Mouse (Mus musculus) limb, embryonic 14.5 days (tissue): ENCODE measurements around the gene Aamdc. TPM values are rescaled to one million over a fixed set of nuclear protein-coding genes. Genes with fewer than 3 reads are reported as not detected.

Experiments used
- ATAC-seq: fragments of 200-750 bp; cut with Nextera tagmentation; 2 replicates; pipeline ENCODE4 v1.8.0; 2017; ENCODE audit warnings: low read depth, moderate number of reproducible peaks, moderate TSS enrichment; ENCODE audit not compliant: low FRiP score
- DNase-seq: peaks from one replicate; pipeline ENCODE4 v3.0.0-alpha.2; 2015; ENCODE audit warnings: low spot score
- H3K27ac ChIP-seq: fragments of 300-500 bp; sonication (generic); replicated peaks from 2 replicates; pipeline ENCODE4 v1.5.1; 2014; ENCODE audit warnings: low read depth, mild to moderate bottlenecking, low read length, moderate library complexity, mixed read lengths
- H3K27me3 ChIP-seq: fragments of 300-500 bp; sonication (generic); 2 replicates; pipeline ENCODE4 v1.6.1; 2014; ENCODE audit warnings: low read length, mixed read lengths; ENCODE audit not compliant: control insufficient read depth, insufficient read depth
- H3K36me3 ChIP-seq: fragments of 300-500 bp; sonication (generic); 2 replicates; pipeline ENCODE4 v1.6.1; 2014; ENCODE audit warnings: mild to moderate bottlenecking, low read length, moderate library complexity, mixed read lengths; ENCODE audit not compliant: control insufficient read depth, insufficient read depth
- H3K4me1 ChIP-seq: fragments of 300-500 bp; sonication (generic); 2 replicates; pipeline ENCODE4 v1.6.1; 2014; ENCODE audit warnings: antibody characterized with exemption, low read length, mixed read lengths; ENCODE audit not compliant: control insufficient read depth, insufficient read depth
- H3K4me2 ChIP-seq: fragments of 300-500 bp; sonication (generic); replicated peaks from 2 replicates; pipeline ENCODE4 v1.6.1; 2014; ENCODE audit warnings: low read depth, mild to moderate bottlenecking, low read length, moderate library complexity; ENCODE audit not compliant: severe bottlenecking
- H3K4me3 ChIP-seq: fragments of 300-500 bp; sonication (generic); replicated peaks from 2 replicates; pipeline ENCODE4 v1.5.1; 2014; ENCODE audit warnings: low read length
- H3K9ac ChIP-seq: fragments of 300-500 bp; sonication (generic); 2 replicates; pipeline ENCODE4 v1.6.1; 2014; ENCODE audit warnings: mild to moderate bottlenecking, low read depth, low read length, moderate library complexity; ENCODE audit not compliant: severe bottlenecking
- H3K9me3 ChIP-seq: fragments of 300-500 bp; sonication (generic); 2 replicates; pipeline ENCODE4 v1.6.1; 2016; ENCODE audit warnings: low read length; ENCODE audit not compliant: control insufficient read depth
- POLR2A ChIP-seq: fragments of 200-500 bp; IDR thresholded peaks from 2 replicates; pipeline ENCODE4 v1.8.0; 2012; ENCODE audit warnings: inconsistent platforms, mild to moderate bottlenecking, moderate library complexity, borderline replicate concordance; ENCODE audit not compliant: insufficient read depth, insufficient read length; ENCODE audit errors: extremely low read depth
- WGBS: fragments of 180-500 bp; shearing (Covaris S2); extraction: QIAGEN DNeasy Blood & Tissue Kit; methylation state at CpG from one replicate; pipeline ENCODE4 v1.1.7; 2014; 5-methylcytosine and 5-hydroxymethylcytosine counted together
- polyA plus RNA-seq, 2 experiments: library from polyadenylated mRNA; depleted of rRNA in 1 of 2; stranded (reverse) in 1 of 2; unstranded in 1 of 2; fragments of >200 nt; fragmentation: Nextera tagmentation in 1 of 2; extraction: Ambion mirVana in 1 of 2; gene quantifications; 2 replicates each; pipeline versions ENCODE4 v1.2.1 to v1.2.3; 2012 to 2014

The Aamdc gene
- polyA plus RNA-seq, 2 experiments, result 57.3 to 81.0 TPM

DNA sequence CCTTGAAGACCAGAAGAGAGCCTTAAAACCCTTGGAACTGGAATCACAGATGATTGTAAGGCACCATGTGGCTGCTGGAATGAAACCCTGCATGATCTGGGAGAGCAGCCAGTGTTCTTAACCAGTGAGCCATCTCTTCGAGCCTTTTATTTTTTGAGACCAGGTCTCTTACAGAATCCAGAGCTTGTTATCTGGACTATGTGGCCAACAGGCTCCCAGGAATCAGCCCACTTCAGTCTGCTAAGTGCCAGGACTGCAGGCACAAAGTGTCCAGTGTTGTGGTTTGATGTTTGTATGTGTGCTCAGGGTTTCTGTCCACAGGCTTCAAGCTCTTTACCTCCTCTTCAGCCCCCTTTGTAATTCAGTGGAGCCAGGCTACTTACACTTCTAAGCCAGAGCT is 64.5 kb downstream of the Aamdc start:
- Histone ChIP-seq H3K36me3 (peaks cover 84% of the 10 kb centered on the region), H3K4me3 (no peak overlapping the region), H3K9me3 (no peaks in the 10 kb centered on the region), H3K27me3 (no peaks in the 10 kb centered on the region), H3K9ac (no peak overlapping the region), H3K4me2 (no peak overlapping the region), H3K27ac (no peak overlapping the region), H3K4me1 (no peaks in the 10 kb centered on the region)
- no peak for TF ChIP-seq POLR2A
- 88% methylated on average over 1 of the region's 1 CpGs for WGBS
- no peak for ATAC-seq
- DNase-seq, result no peak

GRCm38 (mm10) chr7:97500555-97501209 is 78.6 kb downstream of the Aamdc start:
- no peak for ATAC-seq
- peaks cover 38% of the 10 kb centered on the region for H3K36me3 ChIP-seq

More at GRCm38 (mm10) chr7:97500555-97501209, 78.6 kb downstream of the Aamdc start:
- no peak overlapping the region for H3K9ac ChIP-seq
- no peak for DNase-seq
- H3K27ac ChIP-seq, result no peak overlapping the region
- H3K4me1 ChIP-seq, result no peaks in the 10 kb centered on the region
- WGBS, result 80% methylated on average over 5 of the region's 5 CpGs
- H3K27me3 ChIP-seq, result no peaks in the 10 kb centered on the region
- TF ChIP-seq POLR2A, result no peak
- H3K4me2 ChIP-seq, result no peak overlapping the region
- H3K9me3 ChIP-seq, result no peaks in the 10 kb centered on the region
- H3K4me3 ChIP-seq, result no peak overlapping the region

Other genes with a start within 250 kb of the Aamdc start
- 8.6 and 11.0 TPM in 2 replicates for gene Usp35, start 247.5 kb downstream of the Aamdc start, polyA plus RNA-seq (2012; rRNA removed)
- gene Usp35, start 247.5 kb downstream of the Aamdc start, polyA plus RNA-seq (2014; fragmentation: Nextera tagmentation; extraction: Ambion mirVana), result 2.5 and 3.3 TPM in 2 replicates
- gene Kctd21, start 247.2 kb downstream of the Aamdc start, polyA plus RNA-seq (2012; rRNA removed), result 5.5 and 6.8 TPM in 2 replicates
- gene Kctd21, start 247.2 kb downstream of the Aamdc start, polyA plus RNA-seq (2014; fragmentation: Nextera tagmentation; extraction: Ambion mirVana), result 5.2 and 5.4 TPM in 2 replicates
- 53.8 and 55.8 TPM in 2 replicates for gene Alg8, start 207.9 kb downstream of the Aamdc start, polyA plus RNA-seq (2012; rRNA removed)
- gene Alg8, start 207.9 kb downstream of the Aamdc start, polyA plus RNA-seq (2014; fragmentation: Nextera tagmentation; extraction: Ambion mirVana), result 29.0 and 31.8 TPM in 2 replicates
- gene Ndufc2, start 179.5 kb downstream of the Aamdc start, polyA plus RNA-seq (2012; rRNA removed), result 221 and 228 TPM in 2 replicates
- 336 and 357 TPM in 2 replicates for gene Ndufc2, start 179.5 kb downstream of the Aamdc start, polyA plus RNA-seq (2014; fragmentation: Nextera tagmentation; extraction: Ambion mirVana)
- 0.29 and 0.30 TPM in 2 replicates for gene Thrsp, start 161.8 kb downstream of the Aamdc start, polyA plus RNA-seq (2012; rRNA removed)
- 0.41 and 0.48 TPM in 2 replicates for gene Thrsp, start 161.8 kb downstream of the Aamdc start, polyA plus RNA-seq (2014; fragmentation: Nextera tagmentation; extraction: Ambion mirVana)
- gene Kctd14, start 128.2 kb downstream of the Aamdc start, polyA plus RNA-seq (2012; rRNA removed), result 3.2 and 5.1 TPM in 2 replicates
- 2.6 and 3.2 TPM in 2 replicates for gene Kctd14, start 128.2 kb downstream of the Aamdc start, polyA plus RNA-seq (2014; fragmentation: Nextera tagmentation; extraction: Ambion mirVana)
- 75.8 and 102 TPM in 2 replicates for gene Ints4, start 98.5 kb downstream of the Aamdc start, polyA plus RNA-seq (2012; rRNA removed)
- 50.6 and 55.7 TPM in 2 replicates for gene Ints4, start 98.5 kb downstream of the Aamdc start, polyA plus RNA-seq (2014; fragmentation: Nextera tagmentation; extraction: Ambion mirVana)
- gene Rsf1, start 392 bp upstream of the Aamdc start, polyA plus RNA-seq (2012; rRNA removed), result 8.9 and 12.2 TPM in 2 replicates
- gene Rsf1, start 392 bp upstream of the Aamdc start, polyA plus RNA-seq (2014; fragmentation: Nextera tagmentation; extraction: Ambion mirVana), result 19.8 and 24.4 TPM in 2 replicates
- 98.5 and 107 TPM in 2 replicates for gene Clns1a, start 117.1 kb upstream of the Aamdc start, polyA plus RNA-seq (2012; rRNA removed)
- 193 and 199 TPM in 2 replicates for gene Clns1a, start 117.1 kb upstream of the Aamdc start, polyA plus RNA-seq (2014; fragmentation: Nextera tagmentation; extraction: Ambion mirVana)
- gene Aqp11, start 158.8 kb upstream of the Aamdc start, polyA plus RNA-seq (2012; rRNA removed), result 2.2 and 2.5 TPM in 2 replicates
- 3.4 and 4.2 TPM in 2 replicates for gene Aqp11, start 158.8 kb upstream of the Aamdc start, polyA plus RNA-seq (2014; fragmentation: Nextera tagmentation; extraction: Ambion mirVana)
- gene Pak1, start 209.0 kb upstream of the Aamdc start, polyA plus RNA-seq (2012; rRNA removed), result 15.1 and 16.2 TPM in 2 replicates
- gene Pak1, start 209.0 kb upstream of the Aamdc start, polyA plus RNA-seq (2014; fragmentation: Nextera tagmentation; extraction: Ambion mirVana), result 21.6 and 23.3 TPM in 2 replicates